In genomic region chr1:77102421-77103133, GRCm38 (mm10) we compare ENCODE assay signal across 8 mouse cellular contexts.
DNase-seq lines count a peak whose midpoint lies in the region; ATAC-seq lines count a peak whose summit lies in the region.

No protein-coding gene starts in this region.

- H3K9me3 ChIP-seq in hindbrain, embryonic 10.5 days = no peaks in the 10 kb centered on the region
- H3K9me3 ChIP-seq in hindbrain, embryonic 16.5 days (ENCODE audit: control insufficient read depth, low read length) = no peaks in the 10 kb centered on the region

- H3K27ac ChIP-seq in hindbrain, embryonic 10.5 days = 0 out of 2 replicates have a peak overlapping the region, but pooled peaks have one; percentile 26
- no peak overlapping the region for H3K27ac ChIP-seq in hindbrain, embryonic 16.5 days (ENCODE audit: low read depth, low read length)

- DNase-seq in hindbrain, embryonic 10.5 days (ENCODE audit: low spot score) = no peak
- DNase-seq in urinary bladder, postnatal 14 days (ENCODE audit: low spot score) = peak; percentile 59
- no peak for DNase-seq in urinary bladder, postnatal 10 days (ENCODE audit: low spot score)
- DNase-seq in gastrocnemius, postnatal 14 days = peak; percentile 64
- DNase-seq in testis, postnatal 14 days (ENCODE audit: low spot score) = peak; percentile 19

- H3K36me3 ChIP-seq in hindbrain, embryonic 10.5 days = no peaks in the 10 kb centered on the region
- H3K36me3 ChIP-seq in hindbrain, embryonic 16.5 days (ENCODE audit: control insufficient read depth, insufficient read depth, low read length) = no peaks in the 10 kb centered on the region

- no peak overlapping the region for H3K4me3 ChIP-seq in hindbrain, embryonic 10.5 days
- no peak overlapping the region for H3K4me3 ChIP-seq in hindbrain, embryonic 16.5 days (ENCODE audit: low read length)

- H3K4me1 ChIP-seq in hindbrain, embryonic 10.5 days (replicated peaks) = peaks cover 8% of the 10 kb centered on the region
- H3K4me1 ChIP-seq in hindbrain, embryonic 16.5 days (ENCODE audit: control insufficient read depth, insufficient read depth, low read depth, low read length) = peaks cover 5% of the 10 kb centered on the region

- 42% methylated on average over 13 of the region's 13 CpGs for WGBS in hindbrain, embryonic 10.5 days
- 41% methylated on average over 13 of the region's 13 CpGs for WGBS in hindbrain, embryonic 16.5 days

- intact Hi-C loops in gastrocnemius, postnatal 14 days (cut with DNase I; ENCODE audit: low total_unique reads) = no loop called here

- no peak; the same call in 1 of the 2 replicates for ATAC-seq in hindbrain, embryonic 16.5 days
- no peak for ATAC-seq in activated CD4-positive, CD25-positive, alpha-beta regulatory T cell, adult 4 months
- ATAC-seq in megakaryocyte-erythroid progenitor cell, adult 5-6 weeks (replicated peaks; ENCODE audit: low FRiP score, low TSS enrichment, poor library complexity, severe bottlenecking) = no peak

- H3K4me2 ChIP-seq in hindbrain, embryonic 16.5 days (ENCODE audit: low read length) = no peak overlapping the region

- H3K9ac ChIP-seq in hindbrain, embryonic 16.5 days (ENCODE audit: low read depth, low read length) = no peak overlapping the region

- peaks cover 17% of the 10 kb centered on the region; the same call in 1 of the 2 replicates for H3K27me3 ChIP-seq in hindbrain, embryonic 10.5 days (ENCODE audit: insufficient read depth, poor library complexity, severe bottlenecking)
- no peaks in the 10 kb centered on the region for H3K27me3 ChIP-seq in hindbrain, embryonic 16.5 days (replicated peaks; ENCODE audit: control insufficient read depth, insufficient read depth, low read length)

Comparison
In these comparisons a context has a peak if more than half of its experiments do, and no peak if none do; other contexts are left out.
1. DNase-seq: peak in urinary bladder, postnatal 14 days (single experiment), gastrocnemius, postnatal 14 days (single experiment) and testis, postnatal 14 days (single experiment); none in hindbrain, embryonic 10.5 days (single experiment) and urinary bladder, postnatal 10 days (single experiment).